Mouse (Mus musculus): Measurements from ENCODE around the gene Shroom4. TPM values are rescaled to one million over a fixed set of nuclear protein-coding genes. Genes with fewer than 3 reads are reported as not detected.
"Not testable (repeated sequence)": the region's sequence is repeated elsewhere in the genome, so short reads cannot be mapped to it uniquely, and the experiment has no call there.

The Shroom4 gene
- total RNA-seq (2021), result 1 to 10 TPM; 7.4 to 7.7 TPM
- long read RNA-seq, experiment 1, full-length matches to known transcripts, result 1 of 2 reads
- long read RNA-seq, experiment 1, partial matches to known transcripts, result 1 of 2 reads
- long read RNA-seq, experiment 1, other reads (novel, unspliced or antisense), result 0 of 2 reads
- long read RNA-seq, experiment 2, full-length matches to known transcripts, result 1 of 3 reads
- long read RNA-seq, experiment 2, partial matches to known transcripts, result 2 of 3 reads
- long read RNA-seq, experiment 2, other reads (novel, unspliced or antisense), result 0 of 3 reads

- peak; percentile 61 for DNase-seq
Observed at GRCm38 (mm10) chrX:6399626-6400397, at the start of gene Shroom4. Shroom4 (plus strand) TSS chrX:6399854.

- DNase-seq, result no peak
Observed at GRCm38 (mm10) chrX:6356876-6357275, 42.8 kb upstream of the Shroom4 start.

- no peak for DNase-seq
Observed at GRCm38 (mm10) chrX:6357503-6358114, 42.0 kb upstream of the Shroom4 start.

- DNase-seq, result no peak
Observed at GRCm38 (mm10) chrX:6368822-6369221, 30.8 kb upstream of the Shroom4 start.

- no peak for DNase-seq
Observed at GRCm38 (mm10) chrX:6370706-6371105, 28.9 kb upstream of the Shroom4 start.

GRCm38 (mm10) chrX:6393861-6394260 lies 5.8 kb upstream of the Shroom4 start:
- no peak for DNase-seq

GRCm38 (mm10) chrX:6399193-6399592 lies 461 bp upstream of the Shroom4 start:
- DNase-seq, result no peak

GRCm38 (mm10) chrX:6400398-6401020 lies 855 bp downstream of the Shroom4 start:
- DNase-seq, result peak; percentile 11

GRCm38 (mm10) chrX:6402921-6403320 lies 3.3 kb downstream of the Shroom4 start:
- DNase-seq, result no peak

GRCm38 (mm10) chrX:6409114-6409513 lies 9.5 kb downstream of the Shroom4 start:
- no peak for DNase-seq

GRCm38 (mm10) chrX:6415412-6415811 lies 15.8 kb downstream of the Shroom4 start:
- no peak for DNase-seq

- no peak for DNase-seq
Observed at GRCm38 (mm10) chrX:6415936-6416335, 16.3 kb downstream of the Shroom4 start.

- DNase-seq, result no peak
Observed at GRCm38 (mm10) chrX:6418140-6418539, 18.5 kb downstream of the Shroom4 start.

- DNase-seq, result no peak
Observed at GRCm38 (mm10) chrX:6435260-6435659, 35.6 kb downstream of the Shroom4 start.

GRCm38 (mm10) chrX:6446422-6446821 lies 46.8 kb downstream of the Shroom4 start:
- no peak for DNase-seq

GRCm38 (mm10) chrX:6448001-6448400 lies 48.3 kb downstream of the Shroom4 start:
- peak; percentile 4 for DNase-seq

GRCm38 (mm10) chrX:6453220-6453619 lies 53.6 kb downstream of the Shroom4 start:
- DNase-seq, result no peak

GRCm38 (mm10) chrX:6469251-6469650 lies 69.6 kb downstream of the Shroom4 start:
- not testable (repeated sequence) for DNase-seq

GRCm38 (mm10) chrX:6472563-6472962 lies 72.9 kb downstream of the Shroom4 start:
- not testable (repeated sequence) for DNase-seq

GRCm38 (mm10) chrX:6475177-6475576 lies 75.5 kb downstream of the Shroom4 start:
- DNase-seq, result no peak

- DNase-seq, result no peak
Observed at GRCm38 (mm10) chrX:6482268-6482667, 82.6 kb downstream of the Shroom4 start.

- DNase-seq, result no peak
Observed at GRCm38 (mm10) chrX:6483817-6484216, 84.2 kb downstream of the Shroom4 start.

GRCm38 (mm10) chrX:6490433-6490832 lies 90.8 kb downstream of the Shroom4 start:
- no peak for DNase-seq

All from gastrocnemius, postnatal 10 days (tissue).